Mouse (Mus musculus): Measurements from ENCODE around the gene Scrn3. TPM values are rescaled to one million over a fixed set of nuclear protein-coding genes. Genes with fewer than 3 reads are reported as not detected.

Gene Scrn3
- polyA plus RNA-seq, 1 experiment from 2014 or later = 26.3 TPM

Other genes starting within 250 kb of the Scrn3 start
- 67.1 and 82.1 TPM in 2 replicates for gene Ola1, start 93.7 kb upstream of the Scrn3 start, polyA plus RNA-seq (2015; fragmentation: Nextera tagmentation; extraction: Ambion mirVana)
- not detected in 2 replicates for gene Sp9, start 40.7 kb upstream of the Scrn3 start, polyA plus RNA-seq (2015; fragmentation: Nextera tagmentation; extraction: Ambion mirVana)
- gene Cir1, start 100 bp downstream of the Scrn3 start, polyA plus RNA-seq (2015; fragmentation: Nextera tagmentation; extraction: Ambion mirVana) = 21.3 and 23.9 TPM in 2 replicates
- 8.3 and 8.9 TPM in 2 replicates for gene Gpr155, start 74.0 kb downstream of the Scrn3 start, polyA plus RNA-seq (2015; fragmentation: Nextera tagmentation; extraction: Ambion mirVana)
- 3.4 and 4.6 TPM in 2 replicates for gene Wipf1, start 217.1 kb downstream of the Scrn3 start, polyA plus RNA-seq (2015; fragmentation: Nextera tagmentation; extraction: Ambion mirVana)